Mouse (Mus musculus) G1E (cell line): ENCODE results near the gene Crlf1.

ENCODE experiments used
- CTCF ChIP-seq: IDR thresholded peaks from 2 replicates; pipeline ENCODE4 v1.5.1; 2012; ENCODE audit warnings: low read depth, low read length, inconsistent platforms, mixed read lengths
- GATA1 ChIP-seq: IDR thresholded peaks from 2 replicates; pipeline ENCODE4 v1.6.1; 2012; ENCODE audit warnings: borderline replicate concordance, low read length, inconsistent platforms, mixed read lengths

DNA sequence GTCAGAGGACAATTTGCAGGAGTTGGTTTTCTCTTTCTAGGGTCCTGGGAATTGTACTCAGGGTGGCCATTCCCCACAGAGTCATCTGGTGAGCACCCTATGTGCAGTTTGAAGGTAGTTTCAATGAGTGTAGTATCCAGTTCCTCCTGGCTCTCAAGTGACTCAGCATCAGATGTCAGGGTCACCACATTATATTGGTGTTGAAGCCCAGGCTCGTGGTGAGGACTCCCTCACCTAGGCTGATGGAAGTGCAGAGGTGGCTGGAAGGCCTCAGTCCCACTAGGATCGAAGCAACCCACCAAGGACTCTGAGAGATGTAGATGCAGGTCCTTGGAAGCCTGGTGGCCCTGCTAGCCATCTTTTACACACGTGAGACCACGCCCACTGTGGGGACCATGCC, 53.5 kb downstream of the Crlf1 start:
- TF ChIP-seq CTCF (no peak), GATA1 (no peak)
